Mouse (Mus musculus) G1E (cell line): ENCODE measurements around the gene Dusp18. TPM values are rescaled to one million over a fixed set of nuclear protein-coding genes. Genes with fewer than 3 reads are reported as not detected.

ENCODE experiments used
- ATAC-seq: 2 replicates; pipeline ENCODE4 v1.8.0; 2016; ENCODE audit warnings: mild to moderate bottlenecking; ENCODE audit not compliant: insufficient number of reproducible peaks, poor library complexity, low FRiP score, severe bottlenecking; ENCODE audit errors: extremely low read depth
- DNase-seq: peaks from one replicate; pipeline ENCODE4 v3.0.0; 2012; ENCODE audit warnings: low spot score
- H3K27me3 ChIP-seq: 2 replicates; pipeline ENCODE4 v1.6.1; 2012; ENCODE audit warnings: mild to moderate bottlenecking, low read length, inconsistent platforms; ENCODE audit not compliant: insufficient read depth
- H3K36me3 ChIP-seq: replicated peaks from 2 replicates; pipeline ENCODE3; 2012; ENCODE audit warnings: mild to moderate bottlenecking, inconsistent platforms
- H3K4me1 ChIP-seq: 2 replicates; pipeline ENCODE4 v1.6.1; 2012; ENCODE audit warnings: low read depth, low read length, inconsistent platforms, mixed read lengths; ENCODE audit not compliant: insufficient read depth
- H3K4me3 ChIP-seq: 2 replicates; pipeline ENCODE4 v1.5.1; 2012; ENCODE audit warnings: low read depth, mild to moderate bottlenecking, inconsistent platforms, low read length, moderate library complexity, mixed read lengths
- H3K9me3 ChIP-seq: replicated peaks from 2 replicates; pipeline ENCODE4 v1.6.1; 2012; ENCODE audit warnings: inconsistent platforms
- CTCF ChIP-seq: IDR thresholded peaks from 2 replicates; pipeline ENCODE4 v1.5.1; 2012; ENCODE audit warnings: low read depth, low read length, inconsistent platforms, mixed read lengths
- GATA1 ChIP-seq: IDR thresholded peaks from 2 replicates; pipeline ENCODE4 v1.6.1; 2012; ENCODE audit warnings: borderline replicate concordance, low read length, inconsistent platforms, mixed read lengths
- GATA2 ChIP-seq: IDR thresholded peaks from 2 replicates; pipeline ENCODE4 v1.6.1; 2012; ENCODE audit warnings: low read depth, low read length, inconsistent platforms, borderline replicate concordance
- POLR2AphosphoS5 ChIP-seq: IDR thresholded peaks from 2 replicates; pipeline ENCODE4 v1.6.1; 2012; ENCODE audit warnings: low read depth, low read length, inconsistent platforms; ENCODE audit not compliant: insufficient replicate concordance
- TAL1 ChIP-seq: conservative IDR thresholded peaks from 2 replicates; pipeline ENCODE4 v1.6.1; 2012; ENCODE audit warnings: low read depth, low read length, inconsistent platforms, mixed read lengths
- polyA plus RNA-seq: library from polyadenylated mRNA; stranded (reverse); fragments of >175 nt; gene quantifications from 2 replicates; pipeline ENCODE4 v1.2.3, GENCODE M21; 2012
- total RNA-seq, 2 experiments: library from RNA; stranded (forward) in 1 of 2; stranded (reverse) in 1 of 2; fragments of 200-1000 nt in 1 of 2; fragments of >200 nt in 1 of 2; fragmentation: Nextera tagmentation in 1 of 2; gene quantifications; 2 replicates each; pipeline ENCODE4 v1.2.3; 2014 to 2017

Dusp18 gene
- total and polyA plus RNA-seq, 3 experiments = 0.11 TPM; not detected in 2

DNA sequence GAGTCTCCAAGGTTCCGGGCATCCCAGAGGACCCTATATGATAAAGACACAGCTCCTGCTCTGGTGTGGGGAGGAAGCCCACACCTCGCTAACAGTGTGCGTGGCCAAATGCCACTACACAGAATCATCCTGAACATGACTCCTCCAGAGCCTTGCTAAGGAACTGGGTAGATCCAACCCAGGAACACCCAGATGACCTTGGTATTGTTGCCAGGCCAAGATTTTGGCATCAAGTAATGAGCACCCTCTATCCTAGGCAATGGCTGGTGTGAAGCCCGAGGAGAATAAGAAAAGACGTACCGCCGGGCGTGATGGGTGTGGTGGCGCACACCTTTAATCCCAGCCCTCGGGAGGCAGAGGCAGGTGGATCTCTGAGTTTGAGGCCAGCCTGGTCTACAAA, 42.0 kb upstream of the Dusp18 start:
- Histone ChIP-seq H3K9me3 (no peaks in the 10 kb centered on the region), H3K4me1 (no peaks in the 10 kb centered on the region), H3K27me3 (peaks cover 3% of the 10 kb centered on the region; the same call in 1 of the 2 replicates), H3K36me3 (no peaks in the 10 kb centered on the region), H3K4me3 (no peak overlapping the region)
- TF ChIP-seq GATA1 (no peak), CTCF (no peak), POLR2AphosphoS5 (no peak), GATA2 (no peak), TAL1 (no peak)
- DNase-seq (no peak), ATAC-seq (no peak)

DNA sequence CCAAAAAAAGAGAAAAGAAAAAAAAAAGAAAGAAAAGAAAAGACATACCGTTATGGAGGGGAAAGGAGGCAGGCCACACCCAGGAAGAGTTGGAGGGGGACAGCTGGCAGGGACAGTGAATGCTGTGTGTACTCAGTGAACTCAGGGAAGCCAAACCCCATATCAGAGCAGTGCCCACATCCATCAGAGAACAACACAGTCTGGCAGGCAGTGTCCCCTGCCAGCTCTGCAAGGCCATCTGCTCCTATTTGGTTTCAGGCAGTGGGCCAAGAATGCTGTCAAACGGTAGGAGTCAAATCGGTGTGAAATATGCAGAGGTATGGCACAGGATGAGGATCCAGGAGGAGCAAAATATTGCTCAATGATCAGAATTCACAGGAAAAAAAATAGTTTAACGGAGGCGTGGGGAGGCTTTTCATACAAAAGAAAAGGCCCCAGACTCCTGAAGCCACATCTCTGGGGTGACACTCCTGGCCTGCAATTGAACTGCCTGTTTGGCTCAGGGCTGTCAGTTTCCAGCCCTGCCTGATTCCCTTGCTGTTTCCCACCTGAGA, 41.5 kb upstream of the Dusp18 start:
- Histone ChIP-seq H3K9me3 (no peaks in the 10 kb centered on the region), H3K27me3 (peaks cover 3% of the 10 kb centered on the region; the same call in 1 of the 2 replicates), H3K4me1 (no peaks in the 10 kb centered on the region), H3K36me3 (no peaks in the 10 kb centered on the region), H3K4me3 (no peak overlapping the region)
- ATAC-seq (no peak), DNase-seq (no peak)
- no peak for TF ChIP-seq POLR2AphosphoS5
- TF ChIP-seq GATA2 = no peak
- TF ChIP-seq CTCF = no peak
- no peak for TF ChIP-seq TAL1
- TF ChIP-seq GATA1 = no peak

DNA sequence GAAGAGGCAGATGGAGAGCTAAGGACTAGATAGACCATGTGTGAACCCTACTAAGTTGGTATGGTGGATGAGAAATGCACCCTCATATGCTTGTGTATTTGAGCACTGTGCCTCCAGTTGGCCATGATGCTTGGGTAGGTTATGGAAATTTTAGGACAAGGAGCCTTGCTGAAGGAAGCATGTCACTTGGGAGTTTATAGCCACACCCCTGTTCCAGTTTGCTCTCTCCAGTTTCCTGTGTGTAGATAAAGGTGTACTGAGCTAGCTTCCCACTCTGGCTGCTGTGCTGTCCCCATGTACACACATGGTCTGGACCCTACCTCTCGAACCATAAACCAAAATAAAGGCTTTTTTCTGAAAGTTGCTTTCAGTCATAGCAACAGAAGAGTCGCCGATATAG, 40.9 kb upstream of the Dusp18 start:
- DNase-seq (no peak), ATAC-seq (no peak)
- Histone ChIP-seq H3K27me3 (peaks cover 3% of the 10 kb centered on the region; the same call in 1 of the 2 replicates), H3K36me3 (no peaks in the 10 kb centered on the region), H3K4me1 (no peaks in the 10 kb centered on the region), H3K9me3 (no peaks in the 10 kb centered on the region), H3K4me3 (no peak overlapping the region)
- TF ChIP-seq TAL1 = no peak
- TF ChIP-seq POLR2AphosphoS5 = no peak
- TF ChIP-seq GATA2 = no peak
- no peak for TF ChIP-seq GATA1
- no peak for TF ChIP-seq CTCF

DNA sequence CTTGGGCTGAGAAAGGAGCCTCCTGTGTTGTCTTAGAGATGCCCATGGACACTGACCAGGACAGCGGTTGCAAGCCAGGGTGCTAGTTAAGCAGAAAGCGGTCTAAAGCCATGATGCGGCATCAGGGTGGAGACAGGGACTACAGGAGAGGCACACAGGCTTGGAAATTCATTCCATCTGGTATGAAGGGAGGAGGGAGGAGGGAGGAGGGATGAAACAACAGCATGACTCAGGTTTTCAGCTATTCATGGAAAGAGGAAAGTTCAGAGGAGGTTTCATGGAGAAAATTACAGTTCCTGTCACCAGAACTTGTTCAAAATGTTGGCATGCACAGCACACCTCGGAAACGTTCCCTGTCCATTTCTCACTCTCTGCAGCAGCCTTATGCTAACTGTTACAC, 39.2 kb upstream of the Dusp18 start:
- peaks cover 3% of the 10 kb centered on the region; the same call in 1 of the 2 replicates for H3K27me3 ChIP-seq
- no peak for TF ChIP-seq GATA2
- no peak for TF ChIP-seq GATA1
- TF ChIP-seq POLR2AphosphoS5 = no peak
- no peak for TF ChIP-seq TAL1
- TF ChIP-seq CTCF = no peak
- no peak for ATAC-seq
- no peaks in the 10 kb centered on the region for H3K9me3 ChIP-seq
- no peak for DNase-seq
- H3K36me3 ChIP-seq = no peaks in the 10 kb centered on the region
- H3K4me3 ChIP-seq = no peak overlapping the region
- no peaks in the 10 kb centered on the region for H3K4me1 ChIP-seq

DNA sequence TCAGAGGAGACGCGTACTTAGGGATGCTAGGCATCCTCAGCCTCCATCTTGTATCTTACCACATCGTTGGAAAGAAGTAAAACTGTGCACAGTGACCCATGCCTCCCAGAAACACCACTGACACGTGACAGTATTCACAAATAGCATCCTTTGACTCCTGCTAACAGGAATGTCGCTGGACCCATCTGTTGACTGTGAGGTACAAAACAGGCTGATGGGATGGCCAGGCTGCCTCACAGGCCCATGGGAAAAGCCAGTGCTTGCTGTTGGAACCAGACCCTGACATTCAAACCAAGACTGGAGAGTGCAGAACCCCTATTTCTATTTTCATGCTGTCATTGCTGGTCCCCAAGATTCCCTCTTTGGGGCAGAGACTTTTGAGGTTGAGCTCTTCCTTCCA, 37.1 kb upstream of the Dusp18 start:
- no peaks in the 10 kb centered on the region for H3K4me1 ChIP-seq
- no peak overlapping the region for H3K4me3 ChIP-seq
- H3K9me3 ChIP-seq = no peaks in the 10 kb centered on the region
- H3K27me3 ChIP-seq = peaks cover 3% of the 10 kb centered on the region; the same call in 1 of the 2 replicates
- ATAC-seq = no peak
- H3K36me3 ChIP-seq = no peaks in the 10 kb centered on the region
- DNase-seq = no peak
- TF ChIP-seq CTCF = no peak
- TF ChIP-seq GATA2 = no peak
- no peak for TF ChIP-seq POLR2AphosphoS5
- no peak for TF ChIP-seq GATA1
- TF ChIP-seq TAL1 = no peak

DNA sequence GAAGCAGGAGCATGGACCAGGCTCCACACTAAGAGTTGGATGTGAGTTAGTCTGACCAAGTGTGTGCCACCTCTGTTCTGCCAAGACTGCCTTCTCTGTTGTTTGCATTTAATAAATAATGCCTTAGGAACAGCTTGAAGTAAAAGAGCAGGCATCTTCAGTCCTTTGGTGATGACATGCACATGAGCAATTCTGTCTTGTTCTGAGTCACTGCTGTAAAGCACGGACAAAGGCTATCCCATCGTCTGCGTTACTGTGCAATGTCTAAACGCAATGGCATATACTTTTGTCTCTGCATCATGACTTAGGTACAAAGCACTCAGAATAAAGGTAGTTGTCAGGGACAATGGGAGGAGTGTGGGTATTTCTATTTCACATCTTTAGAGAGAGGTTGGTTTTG, 35.3 kb upstream of the Dusp18 start:
- DNase-seq (no peak), ATAC-seq (no peak)
- Histone ChIP-seq H3K9me3 (no peaks in the 10 kb centered on the region), H3K4me3 (no peak overlapping the region), H3K4me1 (no peaks in the 10 kb centered on the region), H3K27me3 (peaks cover 6% of the 10 kb centered on the region), H3K36me3 (no peaks in the 10 kb centered on the region)
- no peak for TF ChIP-seq POLR2AphosphoS5
- TF ChIP-seq TAL1 = no peak
- TF ChIP-seq GATA1 = no peak
- TF ChIP-seq GATA2 = no peak
- no peak for TF ChIP-seq CTCF
